Mouse (Mus musculus) heart, adult 11 months (tissue): Measurements from ENCODE around the gene Cacna1b.

Source experiments
- DNase-seq: peaks from one replicate; pipeline ENCODE4 v3.0.0; 2022

Gene Cacna1b

DNA sequence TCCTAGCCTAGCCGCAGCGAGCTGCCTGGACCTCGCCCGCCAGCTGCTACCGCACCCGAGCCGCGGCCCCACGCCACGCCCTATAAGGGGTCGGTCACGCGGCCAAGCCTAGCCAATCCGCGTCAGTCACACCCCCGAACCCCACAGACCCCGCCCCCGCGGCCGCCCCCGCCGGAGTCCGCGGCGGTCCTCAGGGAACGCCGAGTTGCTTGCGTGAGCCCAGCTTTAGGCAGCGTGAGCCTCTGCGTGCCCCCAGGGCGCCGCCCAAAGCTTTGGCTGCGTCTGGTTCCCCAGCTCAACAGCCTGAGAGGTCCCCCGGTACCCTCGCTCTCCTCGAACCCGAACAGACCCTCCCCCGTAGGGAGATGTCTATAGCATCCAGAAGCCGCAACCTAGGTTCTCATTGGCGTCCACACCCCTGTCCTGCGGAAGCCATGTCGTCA is at the start of gene Cacna1b:
Gene Cacna1b, minus strand, starts transcription at position 38 of the 443 bp plus-strand sequence.
- DNase-seq, result peak; percentile 95

DNA sequence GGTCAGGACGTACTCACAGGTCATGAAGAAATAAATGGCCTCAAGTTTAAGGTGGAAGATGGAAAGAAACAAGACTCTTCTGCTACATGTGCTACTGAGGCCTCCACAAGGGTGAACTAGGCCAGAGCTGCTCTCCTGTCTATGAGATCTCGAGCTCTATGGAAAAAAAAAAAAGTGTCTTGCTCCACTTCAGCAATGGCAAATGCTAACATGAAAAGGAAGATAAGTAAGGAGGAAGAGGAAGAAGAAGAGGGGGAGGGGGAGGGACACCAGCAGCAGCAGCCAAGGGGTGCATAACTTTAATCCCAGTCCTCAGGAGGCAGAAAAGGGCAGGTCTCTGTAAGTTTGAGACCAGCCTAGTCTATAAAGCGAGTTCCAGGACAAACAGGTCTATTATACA is 46.8 kb upstream of the Cacna1b start:
- no peak for DNase-seq

DNA sequence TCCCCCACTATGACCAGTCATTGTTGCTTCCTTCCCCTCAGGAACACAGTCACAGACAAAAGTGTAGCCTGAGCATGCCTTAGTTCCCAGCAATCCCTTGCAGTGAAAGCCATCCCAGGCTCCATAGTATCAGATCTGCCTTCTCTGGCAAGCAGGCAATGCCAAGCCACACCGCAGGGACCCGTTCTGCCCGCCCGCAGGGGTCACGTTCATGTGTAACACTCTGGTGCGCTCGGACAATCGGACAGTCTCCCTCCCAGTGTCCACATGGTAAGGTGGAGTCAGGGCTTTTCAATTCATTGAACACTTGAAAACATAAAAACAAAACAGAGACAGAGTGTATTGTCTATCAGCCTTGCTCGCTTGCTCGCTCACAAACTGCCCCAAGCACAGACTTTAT is 44.7 kb upstream of the Cacna1b start:
- DNase-seq, result no peak

DNA sequence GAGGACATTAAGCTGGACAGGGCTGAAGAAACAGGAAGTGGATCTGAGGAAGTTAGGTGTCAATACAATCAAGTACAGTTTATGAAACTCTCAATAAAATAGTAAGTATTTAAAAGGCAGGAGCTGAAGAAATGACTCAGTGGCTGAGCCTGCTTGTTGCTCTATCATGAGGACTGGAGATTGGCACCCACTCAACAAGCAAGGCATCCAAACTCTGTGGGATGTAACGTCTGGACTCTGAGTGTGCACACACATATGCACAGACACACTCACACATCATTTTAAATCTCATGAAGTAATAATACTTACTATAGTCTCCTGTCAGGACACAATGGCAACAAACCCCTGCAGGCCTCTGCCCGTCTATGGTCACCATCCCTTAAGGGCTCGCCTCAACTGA is 44.1 kb upstream of the Cacna1b start:
- no peak for DNase-seq

DNA sequence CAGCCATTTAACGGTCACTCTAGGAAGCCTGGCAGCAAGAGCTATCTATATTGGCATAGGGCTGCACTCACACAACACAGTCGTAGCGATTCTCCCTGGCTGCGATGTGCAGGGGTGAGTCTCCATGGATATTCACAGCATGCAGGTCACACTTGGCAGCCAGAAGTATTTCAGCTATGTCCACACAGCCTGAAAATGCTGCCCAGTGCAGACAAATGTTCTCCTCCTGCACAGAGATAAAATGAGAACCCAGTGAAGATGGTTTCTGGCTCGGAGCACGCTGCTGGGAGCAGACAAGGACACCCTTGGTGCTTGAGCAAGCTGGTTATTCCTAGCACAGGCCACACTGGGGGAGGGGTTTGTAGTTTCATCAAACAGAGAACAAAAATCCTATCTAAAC is 43.2 kb upstream of the Cacna1b start:
- peak; percentile 98 for DNase-seq

DNA sequence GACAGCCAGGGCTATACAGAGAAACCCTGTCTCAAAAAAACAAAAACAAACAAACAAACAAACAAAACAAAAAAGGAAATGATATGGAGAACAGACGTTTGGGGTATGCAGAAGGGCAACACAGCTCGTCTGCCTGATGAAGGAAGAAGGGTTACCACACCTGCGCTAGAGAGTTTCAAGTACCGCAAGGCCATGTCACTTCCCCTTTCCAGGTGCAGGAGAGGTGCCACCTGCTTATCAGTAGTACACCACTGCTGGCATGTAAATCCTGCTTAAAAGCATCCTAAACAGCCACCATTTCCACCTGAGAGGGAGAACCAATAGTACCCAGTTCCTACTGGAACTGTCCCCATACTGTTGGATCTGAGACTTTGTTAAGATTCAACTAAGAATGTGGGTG is 42.7 kb upstream of the Cacna1b start:
- DNase-seq, result no peak

DNA sequence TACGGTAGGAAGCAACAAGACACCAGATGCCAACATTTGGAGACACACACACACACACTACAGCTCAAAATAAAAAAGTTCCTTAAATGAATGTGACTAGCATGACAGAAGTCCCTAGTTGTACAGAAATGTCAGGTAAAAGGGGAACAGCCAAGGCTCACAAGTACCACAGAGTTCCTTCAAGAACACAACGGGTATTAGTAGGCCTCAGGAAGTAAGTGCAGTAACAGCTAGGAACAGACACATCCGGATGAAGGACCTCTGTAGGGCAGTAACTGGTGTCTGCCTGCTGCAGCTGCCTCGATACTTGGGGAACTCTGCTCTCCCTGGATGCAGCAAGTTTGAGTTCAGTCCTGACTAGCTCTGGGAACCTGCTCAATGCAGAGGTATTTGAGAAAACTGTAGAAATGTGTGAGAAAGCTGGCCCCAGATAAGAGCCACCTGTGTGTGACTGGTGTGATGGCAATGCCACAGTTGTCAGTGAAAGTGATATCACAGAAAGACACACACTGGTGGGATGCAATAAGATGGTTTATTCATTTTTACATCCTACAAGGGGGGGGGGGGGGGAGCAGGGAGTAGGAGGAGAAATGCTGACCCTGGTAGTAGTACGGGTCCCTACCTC is 34.0 kb upstream of the Cacna1b start:
- no peak for DNase-seq

DNA sequence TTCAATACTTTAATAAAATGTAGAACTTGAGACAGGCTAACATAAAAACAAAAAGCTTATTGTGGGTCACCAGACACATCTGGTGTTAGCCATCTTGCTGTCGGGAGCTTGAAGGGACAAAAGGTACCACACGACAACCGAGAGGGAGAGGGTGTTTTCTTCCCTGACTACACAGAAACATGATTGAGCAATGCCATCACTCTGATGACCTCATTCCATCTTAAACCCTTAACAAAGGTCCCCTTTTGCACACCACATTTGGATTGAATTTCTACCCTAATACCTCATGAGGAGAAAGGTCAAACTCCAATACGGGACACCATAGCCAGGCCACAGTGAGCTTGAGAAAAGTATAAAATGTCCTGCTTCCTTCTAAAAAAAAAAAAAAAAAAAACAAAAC is 24.3 kb upstream of the Cacna1b start:
- no peak for DNase-seq

DNA sequence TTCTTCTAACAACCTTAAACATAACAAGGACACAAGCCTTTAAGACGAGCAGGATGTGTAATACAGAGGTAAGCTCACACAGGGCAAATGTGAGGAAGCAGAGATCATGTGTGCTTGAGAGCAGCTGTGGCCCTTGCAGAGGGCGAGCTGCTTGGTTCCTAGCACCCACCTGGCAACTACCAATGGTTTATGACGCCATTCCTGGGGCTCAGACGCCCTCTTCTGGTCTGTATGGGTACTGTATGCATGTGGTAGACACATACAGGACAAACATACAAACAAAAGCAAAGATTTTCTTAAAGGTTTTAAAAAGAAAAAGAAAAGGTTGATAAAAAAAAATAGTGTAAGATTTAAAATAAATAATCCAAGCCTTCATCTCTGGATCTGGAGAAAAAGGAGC is 18.3 kb upstream of the Cacna1b start:
- no peak for DNase-seq

DNA sequence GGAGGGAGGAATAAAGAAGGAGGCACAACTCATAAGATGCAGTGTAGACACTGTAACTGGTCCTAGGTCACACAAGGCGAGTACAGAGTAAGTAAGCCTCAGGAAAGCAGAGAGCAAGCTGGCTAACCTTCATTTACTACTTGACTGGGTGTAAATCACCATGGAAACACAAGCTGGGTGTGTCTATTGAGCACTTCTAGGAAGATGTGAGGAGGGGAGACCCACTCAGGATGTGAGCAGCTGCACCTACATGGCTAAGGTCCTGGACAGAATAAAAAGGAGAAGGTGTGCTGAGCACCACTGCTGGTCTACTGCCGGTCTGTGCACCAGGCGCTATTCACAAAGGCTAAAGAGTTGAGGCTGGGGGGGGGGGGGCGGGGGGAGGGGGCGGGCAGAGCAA is 13.9 kb upstream of the Cacna1b start:
- no peak for DNase-seq

DNA sequence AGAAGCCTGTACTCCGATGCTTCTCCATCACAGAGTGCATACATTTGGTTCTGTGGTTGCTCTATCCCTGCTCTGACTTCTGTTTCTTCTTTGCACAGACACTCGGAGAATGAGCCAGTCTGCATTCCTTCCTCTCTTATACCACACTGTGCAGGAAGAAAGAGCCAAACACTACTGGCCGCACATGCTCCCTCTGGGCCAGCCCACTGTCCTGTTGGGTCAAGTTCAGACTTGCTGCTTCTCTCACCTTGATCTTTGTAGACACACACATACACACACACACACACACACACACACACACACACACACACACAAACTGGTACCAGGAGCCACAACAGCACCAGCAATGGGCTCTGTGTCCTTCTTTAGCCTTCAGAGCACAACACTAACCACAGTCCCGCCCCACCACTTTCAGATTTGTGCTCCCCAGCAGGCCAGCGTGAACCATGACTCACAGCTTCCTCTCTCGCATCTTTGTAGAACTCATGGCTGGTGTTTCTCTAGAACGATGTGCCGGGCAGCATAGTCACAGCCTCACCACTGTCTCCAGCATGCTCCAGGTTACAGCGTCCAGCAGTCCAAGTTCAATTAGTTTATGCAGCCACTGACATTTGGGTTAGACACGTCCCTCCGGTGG is 13.1 kb upstream of the Cacna1b start:
- no peak for DNase-seq

DNA sequence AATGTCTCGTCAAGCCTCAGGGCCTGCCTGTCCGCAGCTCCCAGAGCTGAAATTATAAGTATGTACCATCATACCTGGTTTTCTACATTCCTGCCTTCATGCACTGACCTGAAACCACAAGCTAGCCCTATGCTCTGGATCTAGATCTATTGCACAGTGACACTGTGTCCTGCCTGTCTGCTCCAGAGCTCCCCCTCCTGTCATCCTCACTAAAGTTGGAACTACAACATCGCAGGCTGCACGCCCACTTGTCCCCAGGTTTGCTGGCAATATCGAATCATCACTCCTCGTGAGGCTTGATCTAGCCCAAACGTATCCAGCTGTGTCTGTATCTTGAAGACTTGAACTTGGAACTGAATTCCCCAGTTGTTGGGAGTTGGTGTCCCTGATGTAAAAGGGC is 11.9 kb upstream of the Cacna1b start:
- no peak for DNase-seq

DNA sequence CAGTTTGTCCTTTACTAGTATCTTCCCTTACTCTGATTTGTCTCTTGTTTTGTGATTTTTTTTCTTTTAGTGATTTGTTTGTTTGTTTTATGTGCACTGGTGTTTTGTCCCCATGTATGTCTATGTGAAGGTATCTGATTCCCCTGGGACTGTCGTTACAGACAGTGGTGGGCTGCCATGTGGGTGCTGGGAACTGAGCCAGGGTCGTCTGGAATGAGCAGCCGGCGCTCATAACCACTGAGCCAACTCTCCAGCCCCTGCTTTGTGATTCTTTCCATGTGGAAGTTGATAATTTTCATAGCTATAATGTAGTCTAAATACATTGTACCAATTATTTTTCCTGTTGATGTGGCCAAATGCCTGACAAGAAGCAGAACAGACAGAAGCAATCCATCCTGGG is 7.9 kb upstream of the Cacna1b start:
- DNase-seq, result no peak

DNA sequence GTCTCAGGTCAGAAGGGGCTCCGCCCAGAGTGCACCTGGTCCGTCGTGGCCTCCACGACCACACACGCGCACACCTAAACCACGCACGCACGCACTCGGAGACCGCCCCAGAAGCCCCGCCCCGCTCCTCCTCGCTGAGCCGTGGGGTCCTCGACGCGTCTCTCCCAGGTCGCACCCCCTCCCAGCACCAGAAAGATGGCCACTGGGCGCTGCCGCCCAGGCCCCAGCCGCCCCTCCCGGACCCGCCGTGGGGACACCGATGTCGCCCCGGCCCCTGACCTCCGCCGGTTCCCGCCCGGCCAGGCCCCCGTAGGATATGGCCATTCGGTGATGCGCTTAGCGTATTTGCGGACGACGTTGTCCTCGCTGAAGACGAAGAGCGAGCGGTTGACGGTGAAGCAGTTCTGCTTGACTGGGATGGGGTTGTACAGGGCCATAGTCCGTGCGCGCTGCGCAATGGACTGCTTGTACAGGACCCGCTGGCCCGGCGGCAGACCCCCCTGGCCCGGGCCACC is 449 bp downstream of the Cacna1b start:
- DNase-seq, result no peak

DNA sequence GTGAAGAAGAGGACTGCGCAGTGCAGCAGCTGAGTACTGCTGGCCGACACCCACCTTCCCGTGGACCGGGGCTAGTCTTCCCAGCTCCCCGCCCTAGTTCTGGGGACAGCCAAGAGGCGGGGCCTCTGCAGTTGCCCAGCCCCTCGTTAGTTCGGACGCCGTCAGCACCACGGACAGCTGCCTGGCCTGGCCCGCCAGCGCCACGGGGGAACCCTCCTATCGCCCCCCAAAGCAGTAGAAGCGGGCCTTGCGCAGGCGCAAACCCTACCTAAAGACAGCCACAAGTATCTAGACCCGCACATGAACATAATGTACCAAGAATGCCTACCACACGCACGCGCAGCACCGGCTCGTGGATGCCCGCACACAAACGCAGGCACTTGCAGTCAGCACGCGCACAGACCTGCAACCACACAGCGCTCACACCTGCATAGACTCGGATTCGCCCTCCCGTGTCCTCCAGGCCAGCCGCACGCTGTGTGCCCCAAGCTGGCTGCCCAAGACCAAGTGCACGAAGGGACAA is 968 bp downstream of the Cacna1b start:
- peak; percentile 87 for DNase-seq

DNA sequence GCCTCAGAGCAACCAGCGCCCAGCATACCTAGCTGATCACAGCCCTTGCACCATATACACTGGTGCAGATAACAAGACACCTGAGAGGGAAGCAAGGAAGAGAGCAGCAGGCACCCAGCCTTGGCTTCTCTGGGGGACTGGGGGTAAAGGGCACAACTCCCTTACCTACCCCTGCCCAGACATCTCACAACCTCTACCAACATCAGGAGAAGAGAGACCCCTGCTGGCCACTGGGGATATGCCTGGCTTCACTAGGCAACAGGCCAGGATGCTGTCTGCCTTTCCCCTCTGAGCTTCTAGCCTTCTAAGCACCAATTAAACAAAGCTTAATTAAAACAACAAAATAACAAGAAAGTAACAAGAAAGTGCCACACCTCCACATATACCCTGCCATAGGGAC is 7.7 kb downstream of the Cacna1b start:
- peak; percentile 88 for DNase-seq

DNA sequence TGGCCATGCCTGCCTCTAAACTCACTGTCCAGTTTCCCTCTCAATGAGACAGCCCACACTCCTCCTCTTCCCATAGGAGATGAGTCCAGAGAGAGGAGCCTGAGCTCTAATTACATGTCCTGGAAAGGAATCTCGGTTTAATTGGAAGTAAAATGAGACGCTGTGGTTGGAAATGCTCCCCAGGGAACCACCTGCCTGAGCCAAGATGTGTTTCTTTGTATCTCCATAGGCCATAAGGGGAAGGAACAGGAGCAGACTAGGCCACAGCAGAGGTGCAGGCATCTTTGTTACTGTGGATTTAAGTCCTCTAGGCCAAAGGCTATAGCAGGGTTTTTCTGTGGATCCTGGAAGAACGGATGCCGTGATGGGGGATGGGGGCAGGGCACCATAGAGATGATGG is 10.4 kb downstream of the Cacna1b start:
- DNase-seq, result no peak

DNA sequence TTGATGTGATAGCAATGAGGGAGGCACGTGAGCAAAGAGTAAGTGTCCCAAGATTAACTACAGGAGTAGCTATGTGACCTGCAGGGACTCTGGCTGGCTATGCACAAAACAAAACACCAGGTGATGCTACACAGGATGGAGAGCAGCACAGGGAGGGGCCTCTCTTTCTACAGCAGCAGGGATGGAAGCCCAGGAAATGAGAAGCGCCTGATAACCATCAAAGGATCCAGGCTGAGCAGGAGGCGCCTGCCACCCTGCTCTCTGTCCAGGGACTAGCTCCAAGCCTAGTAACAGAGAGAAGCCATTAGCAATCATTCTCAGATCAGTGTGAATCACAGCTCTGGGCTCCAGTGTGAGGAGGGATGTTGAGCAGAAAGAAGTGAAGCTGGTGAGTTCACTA is 12.9 kb downstream of the Cacna1b start:
- DNase-seq, result no peak

DNA sequence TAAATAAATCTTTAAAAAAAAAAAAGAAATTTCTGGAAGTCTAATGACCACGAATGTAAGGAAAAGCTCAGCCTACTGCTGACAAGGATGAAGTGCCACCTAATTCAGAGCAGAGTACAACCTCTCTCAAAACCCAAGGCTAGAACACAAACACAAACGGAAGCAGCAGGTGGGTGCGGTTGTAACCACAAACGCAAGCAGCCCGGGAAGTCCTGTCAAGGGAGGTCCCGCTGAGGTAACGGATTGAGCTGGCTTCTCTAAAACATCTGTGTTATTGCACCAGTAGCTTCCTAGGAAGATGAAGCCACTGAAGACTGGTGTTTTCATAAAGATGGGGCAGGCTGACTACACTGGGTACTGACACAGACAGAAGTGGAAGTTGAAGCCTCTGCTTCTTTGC is 15.1 kb downstream of the Cacna1b start:
- no peak for DNase-seq

DNA sequence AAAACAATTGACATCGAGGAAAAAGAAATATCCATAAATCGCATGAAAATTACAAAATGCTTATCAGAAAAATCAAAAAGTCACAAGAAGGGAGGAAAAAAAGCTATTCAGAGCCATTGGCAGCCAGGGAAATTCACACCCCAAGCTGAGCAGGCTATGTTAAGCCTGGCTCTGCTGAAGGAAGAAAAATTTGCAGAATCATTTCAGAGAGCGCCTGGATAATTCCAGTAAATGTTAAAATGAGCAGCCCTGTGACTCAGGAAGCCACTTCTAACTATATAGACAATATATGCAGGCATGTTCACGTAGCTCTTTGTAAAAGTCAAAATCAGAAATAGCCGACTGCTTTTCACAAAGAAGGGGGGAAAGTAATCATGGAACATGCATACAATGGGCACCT is 23.3 kb downstream of the Cacna1b start:
- no peak for DNase-seq

DNA sequence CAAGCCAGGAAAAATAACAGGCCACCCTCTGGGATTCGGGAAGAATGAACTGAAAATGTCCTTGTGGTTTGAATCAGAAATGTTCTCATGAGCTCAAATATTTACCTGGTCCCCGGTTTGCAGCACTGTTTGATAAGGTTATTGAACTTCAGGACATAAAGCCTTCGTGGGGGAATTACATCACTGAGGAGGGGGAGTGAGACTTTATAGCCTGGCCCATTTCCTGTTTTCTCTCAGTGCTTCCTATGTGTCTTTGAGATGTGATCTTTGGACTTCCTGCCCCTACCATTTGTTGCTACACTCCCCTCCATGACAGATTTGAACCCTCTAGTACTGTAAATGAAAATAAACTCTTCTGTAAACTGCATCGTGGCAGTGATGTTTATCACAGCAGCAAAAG is 29.8 kb downstream of the Cacna1b start:
- DNase-seq, result peak; percentile 79

DNA sequence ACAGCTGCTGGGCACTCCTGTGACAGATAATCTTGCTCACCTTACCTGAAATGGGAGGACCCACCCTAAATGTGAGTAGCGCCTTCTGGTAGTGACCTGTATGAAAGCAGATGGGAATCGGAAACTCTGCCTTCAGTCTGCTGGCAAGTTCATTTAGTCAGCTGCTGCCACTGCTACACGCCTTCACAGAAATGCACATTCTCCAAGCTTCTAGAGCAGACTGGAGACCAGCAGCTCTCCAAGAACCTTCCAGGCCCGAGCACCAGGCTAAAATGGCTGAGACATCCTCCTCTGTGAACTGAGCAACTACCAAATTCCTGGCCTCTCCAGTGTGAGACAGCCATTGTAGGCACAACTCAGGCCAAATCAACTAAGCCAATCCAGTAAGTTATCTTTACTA is 37.1 kb downstream of the Cacna1b start:
- no peak for DNase-seq

DNA sequence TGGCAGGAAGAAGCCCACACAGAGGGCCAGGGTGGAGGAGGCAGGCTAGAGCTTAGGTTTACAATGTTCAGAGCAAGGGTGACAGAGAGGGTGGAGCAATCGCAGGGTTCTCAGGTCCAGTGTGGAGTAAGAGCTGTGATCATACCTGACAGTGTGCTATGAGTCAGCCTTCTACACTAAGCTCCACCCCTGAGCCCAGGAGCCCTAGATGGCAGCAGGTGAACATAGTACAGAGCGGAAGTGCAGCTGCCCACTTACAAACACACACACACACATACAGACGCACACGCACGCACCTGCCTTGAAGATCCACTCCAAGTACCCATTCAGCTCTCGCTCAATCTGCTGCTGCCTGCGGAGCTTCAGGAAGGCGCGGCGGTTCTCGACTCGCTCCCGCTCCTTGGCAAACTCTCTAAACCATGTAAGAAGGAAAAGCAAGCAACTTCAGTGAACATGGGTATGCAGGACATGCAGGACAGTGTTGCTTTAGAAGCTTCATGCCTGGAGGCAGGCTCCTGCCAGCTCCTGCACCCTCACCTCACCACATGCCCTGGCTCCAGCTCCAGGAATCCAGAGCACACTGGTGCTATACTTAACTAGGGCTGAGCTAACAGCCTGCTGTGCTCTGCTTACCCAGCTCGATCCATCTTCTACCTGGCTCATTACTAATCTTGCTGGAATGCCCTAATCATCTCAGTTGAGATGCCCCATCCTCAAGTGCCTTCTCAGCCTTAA is 43.1 kb downstream of the Cacna1b start:
- peak; percentile 66 for DNase-seq

DNA sequence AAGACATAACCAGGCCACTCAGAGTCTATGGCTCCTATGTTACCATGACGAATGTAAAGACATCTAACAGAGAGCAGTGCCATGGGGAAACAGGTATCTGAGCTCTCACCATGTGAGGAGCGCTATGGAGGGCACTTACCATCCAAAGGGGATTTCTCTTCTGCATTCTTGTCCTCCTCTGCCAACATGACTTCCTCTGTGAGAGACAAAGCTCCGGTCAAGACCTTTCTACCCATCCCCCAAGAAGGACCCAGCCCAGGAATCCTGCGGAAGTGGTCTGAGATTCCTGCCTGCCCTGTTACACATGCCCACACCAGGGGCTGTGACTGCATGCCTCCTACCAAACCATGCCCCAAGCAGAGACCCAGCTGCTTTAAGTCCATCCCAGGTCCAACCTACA is 44.0 kb downstream of the Cacna1b start:
- DNase-seq, result peak; percentile 82
